Mouse (Mus musculus): Measurements from ENCODE around the gene Fam193b.

Fam193b gene

DNA sequence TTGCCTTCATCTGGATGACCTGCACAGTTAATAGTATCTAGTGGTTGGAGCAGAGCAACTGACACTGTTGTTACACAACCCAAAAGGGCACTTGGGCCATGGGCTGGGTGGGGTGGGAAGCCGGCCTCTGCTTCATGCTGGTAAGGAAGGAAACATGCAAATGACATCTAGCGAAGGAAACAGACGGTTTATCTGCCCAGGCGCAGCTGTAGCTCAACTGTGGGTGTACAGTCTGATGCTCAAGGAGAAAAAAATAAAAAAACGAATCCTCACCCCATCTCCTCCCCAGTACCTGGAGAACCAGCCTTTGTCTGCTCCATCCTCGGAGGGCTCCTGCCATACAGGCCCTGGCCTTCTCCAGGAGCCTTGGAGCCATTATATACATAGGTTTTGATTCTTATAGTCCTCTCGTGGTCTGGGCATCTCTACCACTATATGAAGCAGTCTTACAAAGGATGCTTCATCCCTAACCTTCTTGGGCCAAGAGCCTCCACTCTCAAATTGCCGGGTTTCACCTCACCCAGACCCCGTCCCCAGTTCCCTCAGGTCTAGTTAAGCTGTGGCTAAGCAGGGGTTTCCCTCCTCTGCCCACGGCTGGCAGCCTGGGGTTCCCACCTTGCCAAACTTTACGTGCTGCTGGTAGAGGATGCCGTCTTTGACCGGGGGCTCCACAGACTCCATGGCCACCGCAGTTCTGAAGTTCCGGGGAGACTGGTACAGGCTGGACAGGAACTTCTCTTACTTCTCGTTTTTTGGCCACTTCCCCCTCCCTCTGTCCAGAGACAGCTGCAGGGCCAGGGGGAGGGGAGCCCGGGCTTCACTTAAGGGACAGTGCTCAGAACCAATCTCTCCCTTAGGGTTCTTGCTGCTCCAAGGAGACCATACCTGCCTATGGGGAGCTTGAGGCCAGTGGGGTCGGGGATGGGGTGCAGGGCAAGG is 42.8 kb downstream of the Fam193b start:
- no peak for DNase-seq (ENCODE audit: low spot score)

DNA sequence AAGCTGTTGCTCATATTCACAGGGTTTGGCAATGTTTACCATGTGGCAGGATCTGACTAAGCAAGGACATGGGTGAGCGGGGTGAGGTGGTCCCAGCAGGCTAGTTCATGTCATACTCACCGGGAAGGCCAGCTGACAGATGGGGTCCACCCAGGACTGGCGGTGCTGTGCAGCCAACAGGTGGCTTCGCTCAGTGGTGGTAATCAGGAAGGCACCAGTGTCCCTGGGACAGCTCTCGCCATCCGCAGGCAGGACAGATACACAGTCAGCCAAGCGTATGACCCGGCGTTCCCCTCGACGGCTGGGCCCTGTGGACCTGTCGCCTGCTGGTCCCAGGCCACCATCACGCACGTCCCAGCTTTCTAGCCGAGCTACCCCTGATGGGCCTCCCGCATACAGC is 43.7 kb downstream of the Fam193b start:
- no peak for DNase-seq (ENCODE audit: low spot score)

DNA sequence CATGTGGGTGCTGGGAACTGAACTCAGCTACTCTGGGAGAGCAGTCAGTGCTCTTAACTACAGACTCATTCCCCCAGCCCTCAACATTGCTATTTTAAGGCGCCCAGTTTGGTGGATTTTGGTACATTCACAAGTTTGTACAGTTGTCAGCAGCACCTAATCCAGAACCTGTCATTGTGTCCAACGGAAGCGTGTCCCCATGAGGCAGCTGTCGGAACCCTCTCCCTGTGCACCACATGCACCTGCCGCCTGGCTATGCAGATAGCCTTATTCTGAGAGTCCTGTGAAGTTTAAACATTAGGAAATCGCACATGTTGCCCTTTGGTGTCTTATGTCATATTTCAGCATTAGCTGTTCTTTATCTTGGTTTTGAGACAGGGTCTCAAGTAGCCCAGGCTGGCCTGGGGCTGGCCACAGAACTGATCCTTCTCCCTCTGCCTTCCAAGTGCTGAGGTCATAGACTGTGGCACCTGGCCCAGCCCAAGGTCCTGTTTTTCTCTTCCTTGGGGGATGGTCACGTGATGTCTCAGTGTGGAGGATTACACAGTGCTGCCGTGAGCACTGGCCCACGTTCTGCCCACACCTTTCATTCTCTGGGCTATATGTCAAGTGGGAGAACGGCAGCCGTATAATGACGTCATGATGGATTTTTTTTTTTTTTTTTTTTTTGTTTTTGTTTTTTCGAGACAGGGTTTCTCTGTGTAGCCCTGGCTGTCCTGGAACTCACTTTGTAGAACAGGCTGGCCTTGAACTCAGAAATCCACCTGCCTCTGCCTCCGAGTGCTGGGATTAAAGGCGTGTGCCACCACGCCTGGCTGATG is 45.0 kb downstream of the Fam193b start:
- no peak for DNase-seq (ENCODE audit: low spot score)

DNA sequence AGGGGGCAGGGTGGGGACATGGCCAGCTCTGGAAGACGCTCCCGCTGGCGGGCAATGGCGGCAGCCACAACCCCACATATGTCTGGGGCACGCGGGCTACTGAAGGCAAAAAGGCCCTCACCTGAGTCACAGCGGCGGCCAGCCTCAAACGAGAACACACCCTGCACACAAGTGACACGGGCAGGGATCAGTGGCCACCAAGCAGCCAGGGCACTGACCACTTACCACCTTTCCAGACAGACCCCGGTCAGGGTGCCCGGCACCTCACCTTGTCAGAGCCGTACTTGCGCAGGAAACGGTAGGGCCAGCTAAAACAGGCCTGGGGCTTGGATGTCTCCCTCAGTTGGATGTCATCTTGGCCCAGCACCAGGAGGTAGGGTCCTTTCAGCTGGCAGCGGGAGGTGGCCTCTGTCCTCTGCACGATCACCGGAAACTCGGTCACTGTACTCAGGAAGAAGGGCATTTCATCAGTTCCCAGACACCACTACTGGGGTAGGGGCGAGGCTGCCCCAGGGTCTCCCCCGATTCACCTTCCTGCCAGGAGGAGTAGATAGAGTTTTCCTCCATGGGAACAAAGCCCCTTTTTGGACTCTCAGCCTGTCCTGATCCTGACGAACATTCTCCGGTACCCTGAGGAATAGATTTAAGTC is 46.8 kb downstream of the Fam193b start:
- DNase-seq (ENCODE audit: low spot score), result no peak

DNA sequence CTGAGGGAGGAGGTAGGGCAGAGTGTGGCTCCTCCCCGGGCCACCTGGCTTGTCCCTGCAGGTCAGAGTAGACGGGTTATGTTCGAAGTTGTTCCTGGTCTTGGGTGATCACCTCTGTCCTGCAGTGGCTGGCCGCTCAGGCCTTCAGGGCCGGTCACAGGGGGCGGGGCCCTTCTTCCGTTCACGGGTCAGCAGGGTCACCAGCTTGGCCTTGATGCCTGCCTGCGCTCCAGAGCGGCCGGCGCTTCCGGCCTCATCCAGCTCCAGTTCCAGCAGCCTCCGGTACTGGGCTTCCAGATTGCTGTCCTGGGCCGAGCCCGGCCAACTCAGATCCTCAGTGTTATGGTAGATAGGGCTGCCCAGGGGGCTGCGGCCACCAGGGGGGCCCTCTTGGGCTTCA is 47.6 kb downstream of the Fam193b start:
- DNase-seq (ENCODE audit: low spot score), result no peak

DNA sequence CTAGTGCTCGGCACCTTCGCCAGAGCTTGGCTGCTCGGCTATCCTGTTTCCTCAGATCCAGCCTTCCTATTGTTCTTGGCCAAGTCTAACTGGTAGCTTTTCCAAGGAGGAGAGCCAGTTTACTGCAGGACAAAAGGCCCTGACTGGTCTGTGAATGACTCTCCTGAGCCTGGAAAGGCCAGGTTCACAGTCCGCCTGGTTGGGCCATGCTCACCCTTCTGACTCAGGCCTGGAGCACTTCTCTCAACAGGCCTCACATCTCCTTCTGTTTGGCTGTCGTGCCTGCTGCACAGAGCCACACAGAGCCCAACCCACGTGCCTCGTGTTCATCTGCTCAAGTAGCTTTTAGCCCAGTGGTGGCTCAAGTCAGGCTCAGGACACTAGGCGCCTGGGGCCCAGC is 48.2 kb downstream of the Fam193b start:
- no peak for DNase-seq (ENCODE audit: low spot score)

DNA sequence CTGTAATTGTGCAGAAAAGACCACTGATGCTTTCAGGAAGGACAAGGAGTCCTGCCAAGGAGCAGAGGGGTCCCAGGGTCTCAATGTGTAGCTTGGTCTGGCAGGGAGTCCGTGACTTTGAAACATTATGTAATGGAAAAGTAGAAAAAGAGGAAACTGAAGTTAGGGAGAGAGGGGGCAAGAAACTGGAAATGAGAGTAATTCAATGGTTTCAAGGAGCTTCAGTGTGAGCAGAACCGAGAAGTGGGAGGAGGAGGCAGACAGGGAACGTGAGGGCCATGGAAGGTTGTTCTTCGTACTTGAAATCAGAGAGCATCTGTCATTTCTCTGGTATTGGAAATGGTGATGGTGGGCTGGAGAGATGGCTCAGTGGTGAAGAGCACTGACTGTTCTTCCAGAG is 51.3 kb downstream of the Fam193b start:
- DNase-seq (ENCODE audit: low spot score), result no peak

DNA sequence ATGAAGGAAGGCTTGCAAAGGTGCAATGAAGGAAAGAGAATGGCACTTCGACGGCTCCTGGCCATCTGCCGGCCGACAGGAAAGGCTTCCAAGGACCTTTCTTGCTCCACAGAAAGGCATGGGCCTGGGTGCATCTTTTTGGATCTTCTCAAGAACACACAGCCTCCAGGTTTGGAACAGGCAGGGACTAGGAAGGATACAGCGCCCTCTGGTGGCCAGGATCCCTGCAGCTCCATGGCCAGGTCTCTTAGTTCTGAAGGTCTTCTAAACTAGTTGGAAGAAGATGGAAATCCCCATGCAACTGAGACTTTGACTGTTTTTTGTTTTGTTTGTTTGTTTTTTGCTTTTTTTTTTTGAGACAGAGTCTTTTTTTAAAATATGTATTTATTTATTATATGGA is 54.0 kb downstream of the Fam193b start:
- DNase-seq (ENCODE audit: low spot score), result peak; percentile 84

DNA sequence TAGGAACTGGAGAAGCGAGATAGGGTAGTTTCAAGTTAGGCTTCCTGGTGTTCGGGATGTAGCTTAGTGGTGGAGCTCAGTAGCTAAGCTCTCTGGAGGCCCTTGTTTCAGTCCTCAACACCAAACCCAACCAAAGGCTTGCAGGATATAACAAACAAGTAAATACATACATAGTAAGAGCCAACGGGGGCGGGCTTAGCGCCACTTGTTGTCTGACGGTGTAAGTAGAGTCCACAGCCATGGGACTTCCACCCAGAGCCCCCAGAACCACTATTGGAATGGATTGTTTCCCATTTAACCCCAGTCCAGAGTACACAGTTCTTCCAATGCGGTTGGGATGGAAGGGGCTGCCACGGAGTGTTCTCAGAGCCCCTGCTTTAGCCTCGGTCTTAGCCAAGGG is 57.1 kb downstream of the Fam193b start:
- DNase-seq (ENCODE audit: low spot score), result no peak

DNA sequence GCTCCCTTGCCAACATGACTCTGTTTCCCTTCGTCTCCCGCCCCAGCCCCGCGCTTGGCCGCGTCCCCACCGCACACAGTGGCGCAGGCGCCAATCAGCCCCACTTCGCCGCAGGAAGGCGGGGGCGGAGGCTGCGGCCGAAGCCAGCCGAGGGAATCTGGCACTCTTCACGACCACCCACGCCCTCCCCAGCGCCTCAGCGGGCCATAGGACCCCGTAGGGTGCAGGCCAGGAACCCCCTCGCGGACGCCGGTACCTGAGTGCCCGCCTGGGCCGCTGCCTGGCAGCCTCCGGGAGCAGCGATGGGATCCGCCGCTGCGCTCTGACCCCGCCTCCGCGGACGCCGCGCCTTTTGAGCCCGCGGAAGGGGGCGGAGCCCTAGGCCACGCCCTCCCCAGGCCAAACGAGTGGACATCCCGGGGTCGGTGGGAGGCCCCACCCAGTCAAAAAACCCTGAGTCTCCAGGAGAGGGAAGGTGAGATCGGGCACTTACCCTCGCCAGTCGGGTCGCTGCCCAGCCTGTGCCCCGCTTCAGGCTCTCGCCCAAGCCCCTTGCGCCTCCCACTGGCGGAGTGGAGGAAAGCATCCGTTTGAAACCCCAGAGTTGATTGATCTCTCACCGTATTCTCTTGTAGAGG is 57.7 kb downstream of the Fam193b start, which contains the start of gene Pdlim7:
TSS of gene Pdlim7 (minus strand) at position 566 of the 638 bp plus-strand sequence.
- DNase-seq (ENCODE audit: low spot score), result peak; percentile 73

DNA sequence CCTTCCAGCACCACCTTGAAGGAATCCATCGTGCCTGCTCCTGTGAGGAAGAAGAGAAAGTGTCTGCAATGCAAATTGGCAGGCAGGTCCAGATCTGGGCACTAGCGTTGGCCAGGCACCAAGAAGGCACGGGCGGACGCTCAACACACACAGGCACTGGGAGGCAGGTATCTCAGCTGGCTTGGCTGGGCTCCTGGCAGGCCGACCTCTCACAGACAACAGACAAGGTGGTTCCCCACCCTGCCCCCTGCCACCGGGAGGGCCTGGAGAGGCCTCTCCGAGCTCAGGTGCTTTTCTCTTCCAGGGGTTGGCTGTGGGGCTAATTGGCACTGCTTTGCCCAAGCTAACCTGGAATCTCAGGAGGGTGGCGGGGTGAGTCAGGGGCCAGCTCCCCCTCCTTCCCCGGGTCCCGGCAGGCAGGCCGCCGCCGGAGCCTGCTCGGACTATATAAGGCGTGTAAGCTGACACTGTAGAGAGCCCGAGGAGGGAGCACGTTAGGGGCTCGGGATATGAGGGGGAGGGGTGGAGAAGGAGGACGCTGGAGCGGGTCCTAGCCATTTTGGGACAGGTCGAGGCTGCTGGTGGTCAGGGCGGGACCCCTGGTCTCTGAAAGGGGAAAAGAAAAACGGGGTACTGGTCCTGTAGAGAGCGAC is 58.4 kb downstream of the Fam193b start:
- no peak for DNase-seq (ENCODE audit: low spot score)

DNA sequence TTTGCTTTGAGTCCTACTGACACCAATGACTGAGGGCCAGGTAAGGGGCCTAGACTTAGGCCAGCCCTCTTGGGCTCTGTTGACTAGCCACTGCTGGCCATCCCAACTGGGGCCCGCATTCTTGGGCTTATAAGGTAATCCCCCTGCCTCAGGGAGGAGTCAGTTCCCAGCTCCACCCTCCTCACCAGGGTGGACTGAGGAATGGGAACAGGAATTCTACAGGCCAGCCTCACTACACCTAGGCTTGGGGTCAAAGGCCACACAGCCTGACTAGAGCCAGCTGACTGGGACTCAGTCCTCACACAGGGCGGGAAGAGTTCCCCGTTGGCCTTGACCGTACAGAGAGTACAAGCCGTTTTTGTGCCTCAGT is 59.4 kb downstream of the Fam193b start:
- no peak for DNase-seq (ENCODE audit: low spot score)

DNA sequence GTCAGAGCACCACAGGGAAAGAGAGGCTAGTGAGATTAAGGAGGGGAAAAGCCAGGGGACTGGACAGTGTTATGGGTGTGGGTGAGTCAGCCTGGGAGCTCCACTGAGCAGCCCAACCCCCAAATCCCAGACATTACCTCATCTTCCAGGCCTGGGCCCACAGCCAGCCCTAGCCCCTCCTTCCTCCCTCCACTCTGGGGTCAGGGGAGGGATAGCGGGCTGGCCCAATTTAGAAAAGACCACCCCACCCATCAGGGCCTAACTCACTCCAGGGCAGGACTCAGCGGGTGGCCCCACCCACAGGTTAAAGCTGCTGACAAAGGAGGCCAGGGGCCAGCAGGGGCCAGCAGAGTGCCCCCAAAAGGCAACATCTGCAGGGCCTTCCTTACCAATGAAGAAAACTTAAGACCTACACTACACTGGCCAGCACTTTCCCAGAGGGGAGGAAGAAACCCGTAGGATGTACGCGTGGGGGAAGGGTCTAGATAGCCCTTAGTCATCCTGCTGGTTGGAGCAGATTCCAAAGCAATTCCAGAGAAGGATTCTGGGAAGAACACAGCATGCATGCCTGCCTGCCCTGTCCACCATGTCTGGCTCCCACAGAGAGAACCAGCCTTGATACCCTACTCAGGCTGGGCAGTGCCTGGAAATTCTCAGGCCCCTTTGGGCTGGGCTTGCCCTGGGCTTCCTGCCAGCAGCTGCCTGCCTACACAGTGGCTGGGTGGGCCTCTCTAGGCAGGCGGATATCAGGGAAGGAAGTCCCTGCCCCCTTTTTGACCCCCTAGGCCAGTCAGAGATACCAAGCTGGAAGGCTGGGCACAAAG is 60.0 kb downstream of the Fam193b start:
- no peak for DNase-seq (ENCODE audit: low spot score)

DNA sequence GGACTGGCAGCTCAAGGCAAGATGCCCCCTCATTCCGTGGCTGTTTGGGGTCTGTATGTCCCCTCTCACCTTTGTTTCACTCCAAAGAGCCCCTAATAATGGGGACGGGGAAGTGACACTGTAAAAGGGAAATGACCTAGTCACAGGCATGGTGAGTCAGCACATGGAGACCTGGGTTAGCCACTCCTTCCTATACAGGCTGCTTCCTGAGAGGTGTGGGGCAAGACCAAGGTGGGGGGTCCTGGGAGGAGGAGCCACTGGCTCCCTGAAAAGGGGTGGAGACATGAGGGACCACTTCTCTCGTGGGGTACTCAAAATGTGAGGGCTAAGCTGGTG is 60.6 kb downstream of the Fam193b start:
- no peak for DNase-seq (ENCODE audit: low spot score)

DNA sequence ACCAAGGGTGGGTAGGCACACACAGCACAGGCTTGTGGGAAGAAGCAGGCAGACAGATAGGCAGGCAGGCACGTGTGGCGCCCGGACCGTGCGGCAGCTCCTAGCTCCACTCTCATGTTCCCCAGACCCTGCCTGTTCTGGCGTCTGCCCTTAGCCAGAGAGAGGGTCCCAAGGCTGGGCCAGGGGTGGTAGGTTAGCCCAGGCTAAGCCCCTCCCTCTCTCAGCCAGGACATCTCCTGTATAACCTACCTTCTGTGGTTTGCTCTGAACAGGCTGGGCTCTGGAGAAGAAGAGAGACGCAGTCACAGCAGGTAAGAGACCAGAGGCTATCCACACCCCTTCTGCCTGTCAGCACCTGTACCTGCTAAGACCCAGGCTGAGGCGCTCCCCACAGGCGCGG is 62.4 kb downstream of the Fam193b start:
- DNase-seq (ENCODE audit: low spot score), result no peak

DNA sequence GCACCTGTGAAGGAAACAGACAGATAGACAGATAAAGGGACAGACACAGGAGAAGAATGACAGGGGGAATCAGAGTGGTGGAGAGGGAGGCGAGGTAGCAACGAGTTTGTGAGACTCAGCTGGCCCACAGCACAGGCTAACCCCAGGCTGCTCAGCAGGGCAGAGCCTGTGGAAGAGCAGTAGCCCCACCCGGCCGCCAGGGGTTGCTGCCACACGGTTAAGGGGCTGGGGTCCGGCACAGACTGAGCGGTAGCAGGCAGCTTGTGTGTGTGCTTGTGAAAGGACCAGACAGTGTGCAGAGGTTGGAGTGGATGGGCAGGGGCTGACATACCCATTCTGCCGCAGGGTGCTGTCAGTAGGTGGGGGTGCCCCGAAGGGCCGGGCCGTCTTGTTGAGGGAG is 63.0 kb downstream of the Fam193b start:
- no peak for DNase-seq (ENCODE audit: low spot score)

DNA sequence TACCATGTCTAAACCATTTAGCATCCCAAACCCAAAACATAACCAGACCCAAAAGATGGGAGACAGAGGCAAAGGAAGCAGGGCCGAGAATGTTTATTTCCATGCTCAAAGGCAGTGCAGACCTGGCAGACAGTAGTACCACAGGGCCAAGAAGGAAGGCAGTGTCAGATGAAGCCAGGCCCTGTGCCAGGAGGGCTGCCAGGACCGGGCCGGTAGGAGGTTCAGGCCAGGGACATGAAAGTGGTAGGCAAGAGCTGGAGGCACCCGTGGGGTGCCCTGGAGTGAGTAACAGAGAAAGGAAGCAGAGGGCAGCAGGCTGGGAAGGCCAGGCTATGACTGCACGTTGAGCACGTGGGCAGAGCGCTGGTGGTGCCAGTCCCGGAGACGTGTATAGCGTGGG is 64.2 kb downstream of the Fam193b start:
- no peak for DNase-seq (ENCODE audit: low spot score)

DNA sequence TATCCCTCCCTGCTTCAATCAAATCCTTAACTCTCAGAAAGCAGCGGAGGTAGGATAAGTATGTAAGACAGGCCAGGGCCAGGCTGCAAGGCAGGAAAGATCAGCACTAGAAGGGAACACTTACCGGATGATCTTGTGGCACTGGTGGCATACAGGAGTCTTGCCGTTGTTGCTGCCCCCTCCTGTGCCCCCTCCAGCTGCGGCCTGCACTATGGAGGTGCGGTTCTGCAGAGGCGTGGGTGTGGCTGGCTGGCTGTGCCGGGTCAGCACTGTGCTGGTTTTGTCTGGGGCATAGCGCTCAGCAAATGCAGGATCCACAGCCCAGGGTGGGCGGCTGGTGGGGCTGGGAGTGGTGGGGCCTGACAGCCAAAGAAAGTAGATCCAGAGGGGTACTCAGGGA is 65.1 kb downstream of the Fam193b start:
- no peak for DNase-seq (ENCODE audit: low spot score)

DNA sequence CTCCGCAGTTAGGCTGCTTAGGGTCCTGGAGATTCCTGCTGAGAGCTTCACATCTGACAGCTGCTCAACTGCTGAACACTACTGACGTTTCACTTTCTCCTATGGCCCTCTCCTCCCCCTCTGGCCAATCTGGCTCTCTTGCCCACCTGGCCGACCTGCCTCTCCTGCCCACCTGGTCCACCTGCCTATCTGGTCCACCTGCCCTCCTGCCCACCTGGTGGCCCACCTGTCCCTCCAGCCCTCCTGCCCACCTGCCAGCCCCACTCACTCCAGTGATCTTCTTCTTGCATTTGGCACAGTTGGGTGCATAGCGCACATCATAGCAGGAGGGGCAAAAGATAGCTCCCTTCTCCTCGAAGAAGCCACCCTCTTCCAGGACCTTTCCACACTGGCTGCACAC is 66.5 kb downstream of the Fam193b start:
- no peak for DNase-seq (ENCODE audit: low spot score)

DNA sequence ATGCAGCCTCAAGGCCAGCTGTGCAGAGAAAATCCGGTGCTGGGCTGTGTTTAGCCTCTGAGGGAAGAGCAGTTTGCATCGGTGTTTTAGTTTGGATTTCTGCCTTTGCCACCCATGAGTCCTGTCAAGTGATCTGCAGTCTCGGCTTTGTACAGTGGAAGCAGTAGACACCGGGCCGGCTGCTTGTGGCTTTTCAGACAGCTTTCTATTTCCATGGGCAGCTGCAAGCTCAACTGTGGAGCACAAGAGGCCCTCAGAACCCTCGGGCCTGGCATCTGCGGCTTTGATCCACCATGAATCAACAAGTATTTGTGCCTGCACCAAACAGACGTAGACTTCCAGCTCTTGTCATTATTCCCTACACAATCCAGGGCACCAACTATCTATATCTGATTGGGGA is 68.5 kb downstream of the Fam193b start:
- no peak for DNase-seq (ENCODE audit: low spot score)

DNA sequence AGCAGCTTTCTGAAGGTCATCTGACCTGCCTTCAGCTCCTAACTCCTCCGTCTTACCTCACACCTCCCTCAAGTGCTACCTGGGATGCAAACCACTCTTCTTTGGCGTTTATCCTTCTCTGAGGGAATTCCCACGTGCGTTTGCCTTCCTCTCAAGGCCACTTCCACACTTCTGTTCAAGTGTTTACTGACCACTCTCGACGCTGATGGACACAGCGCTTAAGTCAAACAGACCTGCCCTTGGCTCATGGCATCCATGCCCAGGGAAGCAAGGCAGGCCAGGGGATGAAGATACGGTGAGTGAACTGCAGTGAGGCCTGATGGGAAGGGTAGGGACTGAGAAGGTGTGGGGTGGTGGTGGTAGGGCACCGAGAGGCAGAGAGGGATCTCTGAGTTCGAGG is 70.3 kb downstream of the Fam193b start:
- DNase-seq (ENCODE audit: low spot score), result no peak

Measured in left cerebral cortex, adult 11 months (tissue).